Mouse (Mus musculus): ENCODE results near the gene Ccl5.

Gene Ccl5

GRCm38 (mm10) chr11:83538705-83539314 lies 8.5 kb upstream of the Ccl5 start:
- no peak for DNase-seq (ENCODE audit: low spot score in 2 of 2)

GRCm38 (mm10) chr11:83536831-83537230 lies 6.5 kb upstream of the Ccl5 start:
- no peak for DNase-seq (ENCODE audit: low spot score in 2 of 2)

DNA sequence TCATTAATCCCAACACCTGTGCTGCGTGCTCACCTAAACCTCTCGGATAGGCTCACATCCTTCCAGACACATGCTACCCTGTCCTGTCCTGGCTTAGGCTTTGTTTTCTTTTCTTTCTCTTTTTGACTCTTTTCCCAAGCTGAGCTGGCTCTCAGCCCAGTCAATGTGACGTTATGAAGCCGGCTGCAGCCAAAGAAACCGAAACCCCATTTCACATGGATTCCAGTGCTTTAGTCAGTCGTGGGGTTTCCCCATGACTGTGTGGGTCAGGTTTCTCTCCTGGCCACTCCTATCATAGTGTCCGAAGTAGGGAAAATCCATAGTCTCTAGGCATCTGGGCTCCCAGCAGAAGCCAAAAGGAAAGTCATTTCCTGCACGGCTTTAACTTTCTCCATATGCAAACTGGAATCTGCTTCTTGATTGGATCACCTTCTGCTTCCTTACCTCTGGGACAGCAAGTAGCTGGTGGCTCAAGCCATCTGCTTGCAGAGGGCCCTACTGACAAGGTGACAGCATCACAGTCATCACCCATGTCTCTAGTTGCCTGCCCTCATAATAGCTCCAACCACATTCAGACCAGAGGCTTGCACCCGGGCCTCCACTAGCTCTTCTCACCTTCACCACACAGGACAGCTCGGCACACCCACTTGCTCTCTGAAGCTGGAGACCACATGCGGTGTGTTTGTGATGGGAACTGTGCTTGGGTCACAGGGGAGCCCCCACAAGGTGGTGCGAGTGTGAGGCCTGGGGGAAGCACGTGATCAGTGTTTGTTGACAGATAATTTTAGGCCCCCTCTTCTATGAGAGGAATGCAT lies 4.5 kb upstream of the Ccl5 start:
- DNase-seq (ENCODE audit: low spot score in 2 of 2) = peak in 1 of 2 experiments; percentile 71

GRCm38 (mm10) chr11:83534143-83534542 lies 3.8 kb upstream of the Ccl5 start:
- no peak for DNase-seq (ENCODE audit: low spot score in 2 of 2)

DNA sequence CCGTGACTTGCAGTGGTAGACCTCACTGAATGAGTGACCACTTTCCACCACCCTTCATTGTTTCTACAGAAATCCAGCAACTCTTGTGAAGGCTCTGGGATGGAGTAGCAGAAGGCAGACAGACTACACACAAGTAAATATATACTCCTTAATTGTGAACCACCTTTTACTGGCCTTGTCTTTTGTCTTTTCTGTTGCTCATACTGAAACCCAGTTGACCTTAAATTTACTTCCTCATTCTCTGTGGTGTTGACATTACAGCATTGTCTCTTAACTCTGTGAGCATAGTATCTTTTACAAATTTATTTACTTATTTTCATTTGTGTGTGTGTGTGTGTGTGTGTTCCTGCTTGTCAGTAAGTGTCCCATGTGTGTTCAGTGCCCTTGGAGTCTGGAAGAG lies 2.9 kb upstream of the Ccl5 start:
- no peak for DNase-seq (ENCODE audit: low spot score in 2 of 2)

DNA sequence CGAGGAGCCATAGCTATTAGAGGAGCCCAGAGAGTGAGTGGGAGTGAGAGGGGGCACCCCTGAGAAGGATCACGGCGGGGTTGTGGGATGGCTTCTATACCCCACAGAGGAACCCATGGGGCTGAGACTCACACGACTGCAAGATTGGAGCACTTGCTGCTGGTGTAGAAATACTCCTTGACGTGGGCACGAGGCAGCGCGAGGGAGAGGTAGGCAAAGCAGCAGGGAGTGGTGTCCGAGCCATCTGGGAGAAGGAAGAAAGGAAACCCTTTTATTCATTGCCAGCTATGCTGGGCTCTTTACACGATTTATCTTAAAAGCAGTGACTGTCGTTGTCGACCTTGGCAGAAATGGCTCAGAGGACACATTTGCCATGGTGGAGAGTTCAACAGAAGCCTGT lies 1.3 kb downstream of the Ccl5 start:
- DNase-seq (ENCODE audit: low spot score in 2 of 2) = peak in 1 of 2 experiments; percentile 17

DNA sequence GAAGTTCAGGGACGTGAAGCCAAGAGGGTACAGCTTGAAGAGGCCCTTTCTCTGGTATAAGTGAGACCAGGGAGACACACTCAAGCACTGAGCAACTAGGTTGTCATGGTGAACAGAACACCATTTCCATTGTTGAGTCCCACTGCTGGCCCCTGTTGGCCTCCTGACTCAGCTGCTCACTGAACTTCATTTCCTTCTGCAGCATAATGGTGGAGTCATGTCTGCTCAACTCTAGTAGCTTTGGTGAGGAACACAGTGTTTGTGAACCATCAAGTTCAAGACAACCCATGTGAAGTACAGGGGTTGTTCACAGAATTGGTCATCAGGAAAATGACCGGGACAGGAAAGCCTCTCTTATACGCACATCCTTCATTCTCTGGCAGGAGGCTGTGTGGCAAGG lies 8.2 kb downstream of the Ccl5 start, which contains the start of gene Heatr9:
Heatr9 (minus strand) TSS at position 101 of the 400 bp plus-strand sequence.
- DNase-seq (ENCODE audit: low spot score in 2 of 2) = no peak

DNA sequence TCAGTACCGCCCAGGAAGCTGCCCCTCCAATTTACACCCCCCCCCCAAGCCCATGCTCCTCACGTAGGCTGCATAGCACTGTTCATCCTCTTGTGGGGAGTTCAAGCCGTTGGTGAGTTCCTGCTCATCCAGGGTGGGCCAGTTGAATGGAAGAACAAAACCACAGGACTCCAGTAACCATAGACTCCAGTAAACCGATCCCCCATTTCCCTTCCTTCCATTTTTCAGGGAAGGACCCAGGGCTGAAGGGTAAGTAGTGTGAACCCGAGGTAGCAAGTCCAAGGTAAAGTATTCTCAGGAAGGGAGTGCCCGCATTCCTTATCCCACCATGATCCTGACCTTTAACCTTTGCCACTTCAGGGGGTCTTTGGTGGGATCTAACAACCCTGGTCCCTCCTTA lies 11.9 kb downstream of the Ccl5 start:
- no peak for DNase-seq (ENCODE audit: low spot score in 2 of 2)

GRCm38 (mm10) chr11:83517153-83517552 lies 13.2 kb downstream of the Ccl5 start:
- DNase-seq (ENCODE audit: low spot score in 2 of 2) = no peak

DNA sequence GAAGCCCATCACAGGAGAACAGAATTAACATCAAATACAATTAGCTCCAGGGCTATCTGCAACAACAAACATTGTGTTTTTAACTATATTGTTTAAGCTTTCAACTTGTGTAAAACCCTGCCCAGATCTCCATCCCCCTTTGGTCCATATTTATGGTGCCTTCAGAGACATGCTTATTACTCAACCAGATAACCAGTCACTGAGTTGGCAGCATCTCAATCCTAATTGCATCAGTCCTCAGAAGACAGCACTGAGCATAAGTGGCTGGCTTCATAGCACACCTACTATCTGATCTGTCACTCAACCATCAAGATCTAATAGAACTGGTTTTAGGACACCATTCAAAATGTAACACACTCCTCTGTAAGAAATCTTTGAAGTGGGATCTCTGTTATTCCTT lies 20.8 kb downstream of the Ccl5 start:
- DNase-seq (ENCODE audit: low spot score in 2 of 2) = no peak

- no peak for DNase-seq (ENCODE audit: low spot score in 2 of 2)
Observed at GRCm38 (mm10) chr11:83504308-83504707, 26.0 kb downstream of the Ccl5 start.

DNA sequence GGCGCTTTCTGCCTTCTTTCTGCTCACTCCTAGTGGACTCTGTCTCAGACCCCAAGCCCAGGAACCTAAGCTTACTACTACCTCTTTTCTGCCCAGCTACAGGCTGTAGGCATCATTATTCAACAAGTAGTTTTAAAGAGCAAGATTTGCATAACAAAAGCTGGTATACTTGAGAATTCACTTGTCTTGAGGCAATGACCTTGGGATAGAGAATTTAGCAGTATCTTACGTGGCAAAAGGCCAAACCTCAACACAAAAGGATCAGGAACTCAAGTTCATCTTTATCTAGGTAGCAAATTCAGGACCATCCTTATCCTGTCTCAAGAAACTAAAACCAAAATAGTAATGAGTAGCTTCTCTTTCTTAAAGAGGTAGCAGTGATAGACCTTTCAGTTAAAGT lies 34.7 kb downstream of the Ccl5 start:
- no peak for DNase-seq (ENCODE audit: low spot score in 2 of 2)

GRCm38 (mm10) chr11:83491488-83491887 lies 38.8 kb downstream of the Ccl5 start:
- DNase-seq (ENCODE audit: low spot score in 2 of 2) = no peak
